17 mouse cellular contexts compared by ENCODE assay signal in the genomic region with DNA sequence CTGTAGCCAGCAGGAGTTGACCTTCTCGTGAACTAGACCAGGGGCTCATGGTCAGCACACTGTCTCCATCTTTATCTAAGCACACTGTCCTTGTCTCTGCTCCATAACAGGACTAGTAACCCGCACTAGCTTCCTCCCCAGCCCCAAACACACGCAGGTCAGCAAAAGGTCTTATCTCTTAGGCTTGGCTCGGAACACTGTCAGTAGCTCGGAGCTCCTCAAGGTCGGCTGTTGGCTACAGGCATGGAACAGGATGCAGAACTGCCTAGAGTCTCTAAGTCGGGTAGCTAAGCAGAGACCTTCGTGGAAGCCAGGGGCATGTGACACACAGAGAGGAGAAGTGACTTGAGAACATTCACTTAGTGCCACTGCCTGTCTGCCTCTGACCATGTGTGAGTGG. TPM values are rescaled to one million over a fixed set of nuclear protein-coding genes. Genes with fewer than 3 reads are reported as not detected.
DNase-seq lines count a peak whose midpoint lies in the region; ATAC-seq and TF ChIP-seq lines count a peak whose summit lies in the region.
"Had no signal": no experiment of that assay in that cellular context is flagged by ENCODE, and none has a peak within 500 bp of the region (broad histone marks: within the 10 kb centered on the region; RNA-seq: fewer than 3 reads in every experiment).

No protein-coding gene starts in this region.

- no peak for ATAC-seq in heart, embryonic 12.5 days (ENCODE audit: insufficient number of reproducible peaks, low FRiP score)
- 0 out of 2 replicates have a peak, but pooled peaks have one; percentile 14 for ATAC-seq in heart, postnatal 0 days (ENCODE audit: insufficient read depth, low read depth)
- ATAC-seq in midbrain, embryonic 13.5 days: no peak
- ATAC-seq in megakaryocyte progenitor cell, adult 5-6 weeks (replicated peaks; ENCODE audit: poor library complexity): no peak
- ATAC-seq: forebrain, embryonic 15.5 days; midbrain, embryonic 15.5 days had no signal

- H3K36me3 ChIP-seq in heart, embryonic 12.5 days: peaks cover 38% of the 10 kb centered on the region
- H3K36me3 ChIP-seq in heart, postnatal 0 days (replicated peaks; ENCODE audit: control insufficient read depth, insufficient read depth, low read length): peaks cover 28% of the 10 kb centered on the region; the same call in 1 of the 2 replicates
- 0 out of 2 replicates have a peak, but pooled peaks cover 5% of the 10 kb centered on the region for H3K36me3 ChIP-seq in midbrain, embryonic 13.5 days
- H3K36me3 ChIP-seq: forebrain, embryonic 15.5 days; midbrain, embryonic 15.5 days had no signal

- peaks cover 51% of the 10 kb centered on the region for H3K4me1 ChIP-seq in heart, embryonic 12.5 days (replicated peaks)
- peaks cover 33% of the 10 kb centered on the region for H3K4me1 ChIP-seq in heart, postnatal 0 days (ENCODE audit: control insufficient read depth, insufficient read depth)
- H3K4me1 ChIP-seq in midbrain, embryonic 13.5 days (replicated peaks): peaks cover 14% of the 10 kb centered on the region
- H3K4me1 ChIP-seq: forebrain, embryonic 15.5 days; midbrain, embryonic 15.5 days had no signal

- 32% methylated on average over 8 of the region's 8 CpGs for WGBS in heart, embryonic 12.5 days
- WGBS in heart, postnatal 0 days: 22% methylated on average over 8 of the region's 8 CpGs
- WGBS in midbrain, embryonic 13.5 days: 90% methylated on average over 8 of the region's 8 CpGs

- no peak for TF ChIP-seq CTCF in heart, postnatal 0 days (IDR thresholded peaks at IDR 0.05; ENCODE audit: low read depth)

- H3K4me2 ChIP-seq in heart, embryonic 12.5 days: no peak overlapping the region
- H3K4me2 ChIP-seq in heart, postnatal 0 days (ENCODE audit: low read depth, low read length): no peak overlapping the region
- H3K4me2 ChIP-seq in midbrain, embryonic 13.5 days (replicated peaks): no peak overlapping the region
- H3K4me2 ChIP-seq: forebrain, embryonic 15.5 days; hindbrain, embryonic 14.5 days; midbrain, embryonic 15.5 days; neural tube, embryonic 12.5 days had no signal

- H3K9ac ChIP-seq in heart, embryonic 12.5 days: no peak overlapping the region
- no peak overlapping the region for H3K9ac ChIP-seq in heart, postnatal 0 days (replicated peaks; ENCODE audit: low read depth, low read length)
- H3K9ac ChIP-seq in midbrain, embryonic 13.5 days (replicated peaks): no peak overlapping the region
- H3K9ac ChIP-seq: forebrain, embryonic 15.5 days; hindbrain, embryonic 14.5 days; midbrain, embryonic 15.5 days; neural tube, embryonic 12.5 days had no signal

- no peaks in the 10 kb centered on the region for H3K27me3 ChIP-seq in heart, embryonic 12.5 days (replicated peaks)
- H3K27me3 ChIP-seq in heart, postnatal 0 days (ENCODE audit: control insufficient read depth, insufficient read depth, low read length): no peaks in the 10 kb centered on the region
- H3K27me3 ChIP-seq in midbrain, embryonic 13.5 days: no peaks in the 10 kb centered on the region
- H3K27me3 ChIP-seq: forebrain, embryonic 15.5 days; midbrain, embryonic 15.5 days; neural tube, embryonic 12.5 days had no signal

- intact Hi-C loops in heart, postnatal 14 days (cut with DNase I): no loop called here

- no peaks in the 10 kb centered on the region for H3K9me3 ChIP-seq in heart, embryonic 12.5 days (replicated peaks)
- H3K9me3 ChIP-seq in heart, postnatal 0 days (replicated peaks; ENCODE audit: control insufficient read depth, low read length): no peaks in the 10 kb centered on the region
- no peaks in the 10 kb centered on the region for H3K9me3 ChIP-seq in midbrain, embryonic 13.5 days
- H3K9me3 ChIP-seq: forebrain, embryonic 15.5 days; midbrain, embryonic 15.5 days; neural tube, embryonic 12.5 days had no signal

- H3K27ac ChIP-seq in heart, embryonic 12.5 days (ENCODE audit: poor library complexity, severe bottlenecking): peak overlapping the region; percentile 49; the same call in 1 of the 2 replicates
- peak overlapping the region; percentile 68 for H3K27ac ChIP-seq in heart, postnatal 0 days (ENCODE audit: low read depth)
- H3K27ac ChIP-seq in midbrain, embryonic 13.5 days: no peak overlapping the region
- H3K27ac ChIP-seq: forebrain, embryonic 15.5 days; hindbrain, embryonic 14.5 days; kidney, postnatal 0 days; midbrain, embryonic 15.5 days; neural tube, embryonic 12.5 days had no signal

- DNase-seq in heart, postnatal 14 days: no peak
- peak; percentile 63 for DNase-seq in ovary, postnatal 36 days (ENCODE audit: low spot score)
- no peak for DNase-seq in ovary, postnatal 14 days (ENCODE audit: low spot score)
- DNase-seq in heart, postnatal 0 days (ENCODE audit: low spot score): peak; percentile 47
- DNase-seq: cerebellum, postnatal 36 days; gastrocnemius, postnatal 25 days; layer of hippocampus, adult 9-11 months; lung, postnatal 14 days had no signal

- no peak for TF ChIP-seq EP300 in heart, postnatal 0 days (IDR thresholded peaks at IDR 0.05; ENCODE audit: low read depth)

- H3K4me3 ChIP-seq in heart, embryonic 12.5 days: no peak overlapping the region
- H3K4me3 ChIP-seq in heart, postnatal 0 days (ENCODE audit: low read depth, low read length): no peak overlapping the region
- no peak overlapping the region for H3K4me3 ChIP-seq in midbrain, embryonic 13.5 days (replicated peaks)
- H3K4me3 ChIP-seq: forebrain, embryonic 15.5 days; midbrain, embryonic 15.5 days; neural tube, embryonic 12.5 days had no signal

RNA-seq across cellular contexts. Expression of a gene that starts 1.9 kb away (rescaled TPM):
- 1.8 and 2.0 TPM in 2 replicates for polyA plus RNA-seq in heart, embryonic 12.5 days (2016; fragmentation: Nextera tagmentation; extraction: Ambion mirVana)
- total RNA-seq in heart, postnatal 14 days (2021): under 1 TPM; 0.38 to 0.80 TPM
- 3.4 TPM in 1 of 2 replicates, not detected in the other for total RNA-seq in heart, postnatal 0 days (2014; rRNA removed; ENCODE audit: low replicate concordance)
- polyA plus RNA-seq in heart, postnatal 0 days (2015; fragmentation: Nextera tagmentation; extraction: Ambion mirVana): 0.56 and 0.87 TPM in 2 replicates
- 0.22 and 0.27 TPM in 2 replicates for polyA plus RNA-seq in midbrain, embryonic 13.5 days (2015; fragmentation: Nextera tagmentation; extraction: Ambion mirVana)
- 0.83 and 1.1 TPM in 2 replicates for total RNA-seq in megakaryocyte progenitor cell, adult 5-6 weeks (2015)
- total RNA-seq in megakaryocyte progenitor cell, adult 5-6 weeks (2017): not detected in 2 replicates
- total RNA-seq: left cerebral cortex, postnatal 36 days had no signal

RNA-seq across cellular contexts. Expression of a gene that starts 7.0 kb away (rescaled TPM):
- polyA plus RNA-seq in heart, embryonic 12.5 days (2016; fragmentation: Nextera tagmentation; extraction: Ambion mirVana): 13.7 and 13.9 TPM in 2 replicates
- total RNA-seq in heart, postnatal 14 days (2021): 1 to 10 TPM; 7.4 to 7.7 TPM
- 13.8 and 16.3 TPM in 2 replicates for total RNA-seq in heart, postnatal 0 days (2014; rRNA removed; ENCODE audit: low replicate concordance)
- 5.8 and 5.9 TPM in 2 replicates for polyA plus RNA-seq in heart, postnatal 0 days (2015; fragmentation: Nextera tagmentation; extraction: Ambion mirVana)
- 8.4 and 8.7 TPM in 2 replicates for polyA plus RNA-seq in midbrain, embryonic 13.5 days (2015; fragmentation: Nextera tagmentation; extraction: Ambion mirVana)
- total RNA-seq in megakaryocyte progenitor cell, adult 5-6 weeks (2015): 5.1 and 7.3 TPM in 2 replicates
- total RNA-seq in megakaryocyte progenitor cell, adult 5-6 weeks (2017): 8.2 and 9.0 TPM in 2 replicates

RNA-seq across cellular contexts. Expression of a gene that starts 7.6 kb away (rescaled TPM):
- polyA plus RNA-seq in heart, embryonic 12.5 days (2016; fragmentation: Nextera tagmentation; extraction: Ambion mirVana): not detected in 2 replicates
- not detected for total RNA-seq in heart, postnatal 14 days (2021)
- not detected in 2 replicates for total RNA-seq in heart, postnatal 0 days (2014; rRNA removed; ENCODE audit: low replicate concordance)
- polyA plus RNA-seq in heart, postnatal 0 days (2015; fragmentation: Nextera tagmentation; extraction: Ambion mirVana): 0.36 TPM in 1 of 2 replicates, not detected in the other
- not detected in 2 replicates for polyA plus RNA-seq in midbrain, embryonic 13.5 days (2015; fragmentation: Nextera tagmentation; extraction: Ambion mirVana)
- total RNA-seq in megakaryocyte progenitor cell, adult 5-6 weeks (2015): not detected in 2 replicates
- total RNA-seq in megakaryocyte progenitor cell, adult 5-6 weeks (2017): 1.1 TPM in 1 of 2 replicates, not detected in the other
- total RNA-seq: gastrocnemius, postnatal 25 days; left cerebral cortex, postnatal 36 days had no signal
- polyA plus RNA-seq: forebrain, embryonic 15.5 days; hindbrain, embryonic 14.5 days; midbrain, embryonic 15.5 days; neural tube, embryonic 12.5 days had no signal

RNA-seq across cellular contexts. Expression of a gene that starts 7.6 kb away (rescaled TPM):
- 442 and 446 TPM in 2 replicates for polyA plus RNA-seq in heart, embryonic 12.5 days (2016; fragmentation: Nextera tagmentation; extraction: Ambion mirVana)
- 100 to 1,000 TPM; 130 TPM for total RNA-seq in heart, postnatal 14 days (2021)
- 172 and 232 TPM in 2 replicates for total RNA-seq in heart, postnatal 0 days (2014; rRNA removed; ENCODE audit: low replicate concordance)
- polyA plus RNA-seq in heart, postnatal 0 days (2015; fragmentation: Nextera tagmentation; extraction: Ambion mirVana): 516 and 534 TPM in 2 replicates
- 125 and 144 TPM in 2 replicates for polyA plus RNA-seq in midbrain, embryonic 13.5 days (2015; fragmentation: Nextera tagmentation; extraction: Ambion mirVana)
- 577 and 637 TPM in 2 replicates for total RNA-seq in megakaryocyte progenitor cell, adult 5-6 weeks (2015)
- 287 and 322 TPM in 2 replicates for total RNA-seq in megakaryocyte progenitor cell, adult 5-6 weeks (2017)

RNA-seq across cellular contexts. Expression of a gene that starts 18.9 kb away (rescaled TPM):
- 3.0 and 3.1 TPM in 2 replicates for polyA plus RNA-seq in heart, embryonic 12.5 days (2016; fragmentation: Nextera tagmentation; extraction: Ambion mirVana)
- 1 to 10 TPM; 3.1 to 4.2 TPM for total RNA-seq in heart, postnatal 14 days (2021)
- 1.4 and 23.1 TPM in 2 replicates for total RNA-seq in heart, postnatal 0 days (2014; rRNA removed; ENCODE audit: low replicate concordance)
- 4.1 and 6.6 TPM in 2 replicates for polyA plus RNA-seq in heart, postnatal 0 days (2015; fragmentation: Nextera tagmentation; extraction: Ambion mirVana)
- polyA plus RNA-seq in midbrain, embryonic 13.5 days (2015; fragmentation: Nextera tagmentation; extraction: Ambion mirVana): 10.2 and 10.3 TPM in 2 replicates
- 57.8 and 89.8 TPM in 2 replicates for total RNA-seq in megakaryocyte progenitor cell, adult 5-6 weeks (2015)
- total RNA-seq in megakaryocyte progenitor cell, adult 5-6 weeks (2017): 33.7 and 37.5 TPM in 2 replicates

Comparison
In these comparisons a context has a peak if more than half of its experiments do, and no peak if none do; other contexts are left out.
1. DNase-seq: peak in ovary, postnatal 36 days (single experiment) and heart, postnatal 0 days (single experiment); none in heart, postnatal 14 days (0 of 2) and ovary, postnatal 14 days (single experiment).